Mouse (Mus musculus) hindbrain, embryonic 10.5 days (tissue): ENCODE data around the gene Cdca4. TPM values are rescaled to one million over a fixed set of nuclear protein-coding genes. Genes with fewer than 3 reads are reported as not detected.
A peak's percentile ranks its signal among the peaks of the same experiment; 100 is the strongest.
"Not testable (repeated sequence)": the region's sequence is repeated elsewhere in the genome, so short reads cannot be mapped to it uniquely, and the experiment has no call there.

Source experiments
- DNase-seq: peaks from one replicate; pipeline ENCODE4 v3.0.0-alpha.2; 2017; ENCODE audit warnings: low spot score
- H3K27ac ChIP-seq: fragments of 300-500 bp; sonication (generic); 2 replicates; pipeline ENCODE4 v1.5.1; 2016; ENCODE audit warnings: mild to moderate bottlenecking, moderate library complexity
- H3K27me3 ChIP-seq: fragments of 300-500 bp; sonication (generic); 2 replicates; pipeline ENCODE4 v1.6.1; 2016; ENCODE audit warnings: mild to moderate bottlenecking; ENCODE audit not compliant: poor library complexity, insufficient read depth, severe bottlenecking
- H3K36me3 ChIP-seq: fragments of 300-500 bp; sonication (generic); 2 replicates; pipeline ENCODE4 v1.6.1; 2016; ENCODE audit warnings: mild to moderate bottlenecking, moderate library complexity
- H3K4me1 ChIP-seq: fragments of 300-500 bp; sonication (generic); replicated peaks from 2 replicates; pipeline ENCODE4 v1.6.1; 2016; ENCODE audit warnings: mild to moderate bottlenecking
- H3K4me3 ChIP-seq: fragments of 300-500 bp; sonication (generic); 2 replicates; pipeline ENCODE4 v1.5.1; 2016; ENCODE audit warnings: mild to moderate bottlenecking, moderate library complexity
- H3K9me3 ChIP-seq: fragments of 300-500 bp; sonication (generic); 2 replicates; pipeline ENCODE4 v1.6.1; 2016; ENCODE audit warnings: mild to moderate bottlenecking, moderate library complexity
- WGBS: fragments of 180-500 bp; shearing (Covaris S2); methylation state at CpG from one replicate; pipeline ENCODE4 v1.1.7; 2016; 5-methylcytosine and 5-hydroxymethylcytosine counted together
- polyA plus RNA-seq: library from polyadenylated mRNA; unstranded; fragments of >200 nt; fragmentation: Nextera tagmentation; extraction: Ambion mirVana; gene quantifications from 2 replicates; pipeline ENCODE4 v1.2.1, GENCODE M21; 2016

Cdca4 gene
- polyA plus RNA-seq, 1 experiment from 2014 or later = 176 TPM

- no peak for DNase-seq
- H3K9me3 ChIP-seq = no peaks in the 10 kb centered on the region
- H3K27ac ChIP-seq = peak overlapping the region; percentile 98
- H3K4me1 ChIP-seq = peaks cover 41% of the 10 kb centered on the region
- H3K4me3 ChIP-seq = peak overlapping the region; percentile 97
- no peaks in the 10 kb centered on the region for H3K27me3 ChIP-seq
- 49% methylated on average over 2 of the region's 2 CpGs for WGBS
- H3K36me3 ChIP-seq = peaks cover 49% of the 10 kb centered on the region
These were observed 918 bp upstream of the Cdca4 start for GRCm38 (mm10) chr12:112830141-112830540.

GRCm38 (mm10) chr12:112828501-112829243 lies 551 bp downstream of the Cdca4 start:
- Histone ChIP-seq H3K4me3 (peak overlapping the region; percentile 97), H3K9me3 (no peaks in the 10 kb centered on the region), H3K27me3 (no peaks in the 10 kb centered on the region), H3K36me3 (peaks cover 63% of the 10 kb centered on the region), H3K27ac (peak overlapping the region; percentile 98), H3K4me1 (peaks cover 48% of the 10 kb centered on the region)
- WGBS = under 1% methylated on average over 51 of the region's 51 CpGs
- no peak for DNase-seq

GRCm38 (mm10) chr12:112825901-112826300 lies 3.3 kb downstream of the Cdca4 start:
- WGBS = 90% methylated on average over 5 of the region's 5 CpGs
- Histone ChIP-seq H3K27me3 (no peaks in the 10 kb centered on the region), H3K4me1 (peaks cover 56% of the 10 kb centered on the region), H3K27ac (no peak overlapping the region), H3K9me3 (no peaks in the 10 kb centered on the region), H3K36me3 (peaks cover 69% of the 10 kb centered on the region), H3K4me3 (peak overlapping the region; percentile 97; the same call in 1 of the 2 replicates)
- no peak for DNase-seq

GRCm38 (mm10) chr12:112823221-112823620 lies 6.0 kb downstream of the Cdca4 start:
- Histone ChIP-seq H3K27me3 (no peaks in the 10 kb centered on the region), H3K4me3 (no peak overlapping the region), H3K36me3 (peaks cover 96% of the 10 kb centered on the region), H3K9me3 (no peaks in the 10 kb centered on the region), H3K4me1 (peaks cover 47% of the 10 kb centered on the region), H3K27ac (no peak overlapping the region)
- no peak for DNase-seq
- WGBS = 87% methylated on average over 4 of the region's 4 CpGs

GRCm38 (mm10) chr12:112822676-112823075 lies 6.5 kb downstream of the Cdca4 start:
- Histone ChIP-seq H3K36me3 (peaks cover 99% of the 10 kb centered on the region), H3K9me3 (no peaks in the 10 kb centered on the region), H3K4me3 (no peak overlapping the region), H3K27ac (no peak overlapping the region), H3K4me1 (peaks cover 42% of the 10 kb centered on the region), H3K27me3 (no peaks in the 10 kb centered on the region)
- no peak for DNase-seq
- WGBS = 86% methylated on average over 2 of the region's 2 CpGs

GRCm38 (mm10) chr12:112821974-112822373 lies 7.2 kb downstream of the Cdca4 start:
- no peak for DNase-seq
- Histone ChIP-seq H3K4me1 (peaks cover 35% of the 10 kb centered on the region), H3K27ac (no peak overlapping the region), H3K27me3 (no peaks in the 10 kb centered on the region), H3K9me3 (no peaks in the 10 kb centered on the region), H3K36me3 (peaks cover 99% of the 10 kb centered on the region), H3K4me3 (no peak overlapping the region)
- WGBS = 90% methylated on average over 4 of the region's 4 CpGs

- peaks cover 27% of the 10 kb centered on the region for H3K4me1 ChIP-seq
- WGBS = 84% methylated on average over 1 of the region's 1 CpGs
- H3K36me3 ChIP-seq = peaks cover 99% of the 10 kb centered on the region
- no peak overlapping the region for H3K27ac ChIP-seq
- H3K27me3 ChIP-seq = no peaks in the 10 kb centered on the region
- no peak for DNase-seq
- H3K9me3 ChIP-seq = no peaks in the 10 kb centered on the region
- H3K4me3 ChIP-seq = no peak overlapping the region
These were observed 8.0 kb downstream of the Cdca4 start for GRCm38 (mm10) chr12:112821216-112821615.

GRCm38 (mm10) chr12:112820401-112820999 lies 8.7 kb downstream of the Cdca4 start:
- no peaks in the 10 kb centered on the region for H3K27me3 ChIP-seq
- no peaks in the 10 kb centered on the region for H3K9me3 ChIP-seq
- WGBS = 85% methylated on average over 12 of the region's 12 CpGs
- no peak overlapping the region for H3K4me3 ChIP-seq
- H3K36me3 ChIP-seq = peaks cover 99% of the 10 kb centered on the region
- DNase-seq = no peak
- H3K4me1 ChIP-seq = peaks cover 20% of the 10 kb centered on the region
- H3K27ac ChIP-seq = no peak overlapping the region

- no peaks in the 10 kb centered on the region for H3K9me3 ChIP-seq
- 94% methylated on average over 8 of the region's 8 CpGs for WGBS
These were observed 10.1 kb downstream of the Cdca4 start for GRCm38 (mm10) chr12:112819057-112819662.

GRCm38 (mm10) chr12:112816866-112817265 lies 12.4 kb downstream of the Cdca4 start:
- not testable (repeated sequence) for H3K9me3 ChIP-seq, H3K4me3 ChIP-seq, H3K27me3 ChIP-seq, H3K27ac ChIP-seq, H3K4me1 ChIP-seq, DNase-seq
- peaks cover 99% of the 10 kb centered on the region for H3K36me3 ChIP-seq
- whole genome bisulfite sequencing = 82% methylated on average over 7 of the region's 7 CpGs

More at GRCm38 (mm10) chr12:112819057-112819662, 10.1 kb downstream of the Cdca4 start:
- Histone ChIP-seq H3K27me3 (no peaks in the 10 kb centered on the region), H3K4me3 (no peak overlapping the region), H3K36me3 (peaks cover 99% of the 10 kb centered on the region), H3K4me1 (peaks cover 16% of the 10 kb centered on the region), H3K27ac (no peak overlapping the region)
- DNase-seq = no peak

GRCm38 (mm10) chr12:112816294-112816693 lies 12.9 kb downstream of the Cdca4 start:
- Histone ChIP-seq H3K9me3 (no peaks in the 10 kb centered on the region), H3K27ac (no peak overlapping the region), H3K4me3 (no peak overlapping the region), H3K4me1 (peaks cover 4% of the 10 kb centered on the region; the same call in 1 of the 2 replicates), H3K36me3 (peaks cover 99% of the 10 kb centered on the region), H3K27me3 (no peaks in the 10 kb centered on the region)
- WGBS = 57% methylated on average over 4 of the region's 4 CpGs
- DNase-seq = peak; percentile 57

- H3K4me3 ChIP-seq = no peak overlapping the region
- H3K9me3 ChIP-seq = no peaks in the 10 kb centered on the region
- DNase-seq = no peak
- H3K36me3 ChIP-seq = peaks cover 87% of the 10 kb centered on the region
- peaks cover 8% of the 10 kb centered on the region; the same call in 1 of the 2 replicates for H3K27me3 ChIP-seq
- WGBS = 79% methylated on average over 14 of the region's 14 CpGs
- H3K4me1 ChIP-seq = peaks cover 10% of the 10 kb centered on the region
- H3K27ac ChIP-seq = no peak overlapping the region
These were observed 14.3 kb downstream of the Cdca4 start for GRCm38 (mm10) chr12:112814682-112815470.
